Mouse (Mus musculus) olfactory bulb, adult 2 months (tissue): ENCODE measurements around the gene Kif14.

Experiments
- CTCF ChIP-seq: fragments of 200-500 bp; IDR thresholded peaks from 2 replicates; pipeline ENCODE4 v1.5.1; 2012; ENCODE audit warnings: low read depth, mild to moderate bottlenecking, low read length, moderate library complexity; ENCODE audit not compliant: insufficient read depth
- POLR2A ChIP-seq: fragments of 200-500 bp; IDR thresholded peaks from 2 replicates; pipeline ENCODE4 v1.6.1; 2012; ENCODE audit warnings: mild to moderate bottlenecking, low read depth, low read length, moderate library complexity; ENCODE audit not compliant: insufficient read depth

DNA sequence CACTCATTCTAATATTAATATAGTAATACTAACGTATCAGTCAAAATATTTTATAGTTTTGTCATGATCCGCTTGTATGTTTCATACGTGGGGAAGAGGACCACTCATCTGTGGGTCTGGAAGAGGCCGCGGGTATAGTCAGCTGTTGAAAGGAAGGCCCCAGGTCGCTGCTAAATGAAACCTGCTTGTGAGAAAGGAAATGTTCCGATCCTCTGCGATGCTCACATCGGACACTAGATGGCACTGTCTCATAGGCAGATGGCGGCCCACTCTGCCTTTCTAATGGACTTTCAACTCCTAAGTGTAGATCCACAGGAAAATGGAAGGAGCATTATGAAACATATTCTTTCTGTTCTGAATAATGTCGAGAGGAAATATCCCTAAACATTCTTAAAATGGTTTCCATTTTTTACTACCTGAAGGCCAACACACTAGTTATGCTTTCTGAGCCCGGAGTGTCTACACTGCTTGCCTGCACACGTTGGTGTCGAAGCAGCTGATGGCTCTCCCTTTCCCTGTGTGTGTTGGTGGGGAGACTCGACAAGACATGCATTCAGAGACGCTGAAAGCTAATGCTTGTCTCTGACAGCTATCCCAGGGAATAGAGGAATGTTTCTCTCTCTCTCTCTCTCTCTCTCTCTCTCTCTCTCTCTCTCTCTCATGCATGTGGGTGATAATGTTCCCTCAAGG is 84.9 kb downstream of the Kif14 start:
- TF ChIP-seq CTCF: peak; percentile 45; the same call in 1 of the 2 replicates
- TF ChIP-seq POLR2A: no peak
